Mouse (Mus musculus): ENCODE data around the gene Itgad. TPM values are rescaled to one million over a fixed set of nuclear protein-coding genes. Genes with fewer than 3 reads are reported as not detected.

Gene Itgad
- total and polyA plus RNA-seq, 2 experiments from 2014 or later = not detected

DNA sequence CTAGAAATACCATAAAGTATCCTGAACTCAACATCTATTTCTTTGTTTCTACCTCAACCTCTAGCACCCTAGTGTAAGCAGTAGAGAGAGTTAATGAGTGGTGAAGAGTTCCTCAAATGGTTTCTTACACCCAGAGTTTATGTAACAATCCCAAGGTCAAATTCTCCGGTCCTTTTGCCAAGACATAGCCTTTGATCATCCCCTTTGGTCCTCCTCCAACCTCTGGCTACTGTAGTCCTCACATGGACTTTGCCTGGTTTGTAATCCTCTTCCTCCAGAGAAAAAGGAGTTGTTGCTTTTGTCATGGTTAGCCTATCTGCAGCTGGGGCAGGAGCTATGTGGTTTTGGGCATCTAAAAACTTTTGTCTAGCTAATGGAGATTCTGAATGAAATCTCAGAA, 81.3 kb downstream of the Itgad start:
- Histone ChIP-seq H3K4me3 (ENCODE audit: low read depth, low read length) (no peak overlapping the region), H3K4me2 (ENCODE audit: low read depth, low read length, poor library complexity, severe bottlenecking) (no peak overlapping the region), H3K27me3 (ENCODE audit: insufficient read depth, low read length) (no peaks in the 10 kb centered on the region), H3K27ac (ENCODE audit: low read depth, low read length) (no peak overlapping the region), H3K9ac (replicated peaks; ENCODE audit: low read length, poor library complexity, severe bottlenecking) (no peak overlapping the region), H3K36me3 (ENCODE audit: insufficient read depth, low read length) (peaks cover 6% of the 10 kb centered on the region), H3K9me3 (ENCODE audit: low read length) (no peaks in the 10 kb centered on the region), H3K4me1 (ENCODE audit: insufficient read depth, low read length) (0 out of 2 replicates have a peak, but pooled peaks cover 5% of the 10 kb centered on the region)
- no peak for TF ChIP-seq CTCF (IDR thresholded peaks at IDR 0.05)
- no peak for DNase-seq (ENCODE audit: low spot score)
- ATAC-seq (ENCODE audit: low FRiP score) = no peak
- WGBS = 93% methylated on average over 1 of the region's 1 CpGs

DNA sequence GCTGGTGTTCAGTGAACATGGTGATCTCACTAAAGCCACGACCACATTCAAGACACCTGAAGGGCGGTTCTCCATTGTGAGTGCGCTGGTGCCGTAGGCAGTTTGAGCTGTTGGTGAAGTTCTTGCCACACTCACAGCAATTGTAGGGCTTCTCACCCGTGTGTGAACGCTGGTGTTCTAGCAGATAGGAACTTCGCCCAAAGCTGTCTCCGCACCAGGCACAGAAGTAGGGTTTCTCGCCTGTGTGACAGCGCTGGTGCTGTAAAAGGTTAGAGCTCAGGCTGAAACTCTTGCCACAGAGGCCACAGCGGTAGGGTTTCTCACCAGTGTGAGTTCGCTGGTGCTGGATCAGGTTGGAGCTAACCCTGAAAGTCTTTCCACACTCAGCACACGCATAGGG, 82.2 kb downstream of the Itgad start:
- ATAC-seq (ENCODE audit: low FRiP score) = no peak
- H3K9me3 ChIP-seq (ENCODE audit: low read length) = no peaks in the 10 kb centered on the region
- peaks cover 11% of the 10 kb centered on the region for H3K36me3 ChIP-seq (ENCODE audit: insufficient read depth, low read length)
- WGBS = 94% methylated on average over 13 of the region's 13 CpGs
- H3K4me2 ChIP-seq (ENCODE audit: low read depth, low read length, poor library complexity, severe bottlenecking) = peak overlapping the region; percentile 80
- TF ChIP-seq CTCF (IDR thresholded peaks at IDR 0.05) = no peak
- no peaks in the 10 kb centered on the region for H3K27me3 ChIP-seq (ENCODE audit: insufficient read depth, low read length)
- no peak for DNase-seq (ENCODE audit: low spot score)
- no peak overlapping the region for H3K9ac ChIP-seq (replicated peaks; ENCODE audit: low read length, poor library complexity, severe bottlenecking)
- no peak overlapping the region for H3K4me3 ChIP-seq (ENCODE audit: low read depth, low read length)
- H3K4me1 ChIP-seq (ENCODE audit: insufficient read depth, low read length) = 0 out of 2 replicates have a peak, but pooled peaks cover 5% of the 10 kb centered on the region
- H3K27ac ChIP-seq (ENCODE audit: low read depth, low read length) = peak overlapping the region; percentile 97

DNA sequence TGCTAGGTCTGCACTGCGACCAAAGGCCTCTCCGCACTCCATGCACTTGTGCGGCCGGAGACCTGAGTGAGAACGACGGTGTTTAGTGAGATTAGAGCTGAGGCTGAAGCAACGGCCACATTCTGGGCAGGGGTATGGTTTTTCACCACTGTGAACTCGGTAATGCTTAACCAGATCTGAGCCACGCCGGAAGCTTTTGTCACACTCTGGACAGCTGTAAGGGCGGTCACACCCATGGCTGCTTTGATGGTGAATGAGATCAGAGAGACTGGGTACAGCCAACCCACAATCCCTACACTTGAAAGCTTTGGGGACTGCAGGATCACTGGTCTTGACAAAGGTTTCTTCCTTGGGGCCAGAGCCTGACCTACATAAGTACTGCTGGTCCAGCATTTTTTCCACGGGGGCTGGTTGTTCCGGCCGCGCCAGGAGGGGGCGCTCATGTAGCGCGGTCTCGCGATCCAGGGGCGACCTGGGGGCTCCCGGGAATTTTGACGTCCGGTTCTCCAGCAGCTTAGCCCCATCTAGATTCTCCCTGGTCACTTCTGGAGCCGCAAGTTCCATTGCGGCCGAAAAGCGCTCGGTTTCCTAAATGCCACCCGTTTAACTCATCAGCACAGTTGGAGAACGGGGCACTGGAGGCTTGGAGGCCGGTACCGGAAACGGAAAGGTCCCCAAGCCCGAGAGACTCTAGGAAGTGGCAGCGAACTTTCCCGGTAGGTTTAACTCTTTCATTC, 82.8 kb downstream of the Itgad start, which contains the start of gene Armc5:
Armc5 (plus strand) TSS at position 487 of the 737 bp plus-strand sequence.
- peak within 1 kb of the TSS; percentile 81 for H3K9ac ChIP-seq (replicated peaks; ENCODE audit: low read length, poor library complexity, severe bottlenecking)
- 0 out of 2 replicates have a peak, but pooled peaks cover 5% of the 10 kb centered on the region for H3K4me1 ChIP-seq (ENCODE audit: insufficient read depth, low read length)
- H3K27me3 ChIP-seq (ENCODE audit: insufficient read depth, low read length) = no peaks in the 10 kb centered on the region
- no peaks in the 10 kb centered on the region for H3K9me3 ChIP-seq (ENCODE audit: low read length)
- TF ChIP-seq CTCF (IDR thresholded peaks at IDR 0.05) = peak; percentile 79
- 25% methylated on average over 37 of the region's 37 CpGs for WGBS
- peak within 1 kb of the TSS; percentile 80 for H3K4me2 ChIP-seq (ENCODE audit: low read depth, low read length, poor library complexity, severe bottlenecking)
- H3K36me3 ChIP-seq (ENCODE audit: insufficient read depth, low read length) = peaks cover 15% of the 10 kb centered on the region
- peak within 1 kb of the TSS; percentile 97 for H3K27ac ChIP-seq (ENCODE audit: low read depth, low read length)
- H3K4me3 ChIP-seq (ENCODE audit: low read depth, low read length) = peak within 1 kb of the TSS; percentile 65
- DNase-seq (ENCODE audit: low spot score) (peak; percentile 80), ATAC-seq (ENCODE audit: low FRiP score) (no peak)

DNA sequence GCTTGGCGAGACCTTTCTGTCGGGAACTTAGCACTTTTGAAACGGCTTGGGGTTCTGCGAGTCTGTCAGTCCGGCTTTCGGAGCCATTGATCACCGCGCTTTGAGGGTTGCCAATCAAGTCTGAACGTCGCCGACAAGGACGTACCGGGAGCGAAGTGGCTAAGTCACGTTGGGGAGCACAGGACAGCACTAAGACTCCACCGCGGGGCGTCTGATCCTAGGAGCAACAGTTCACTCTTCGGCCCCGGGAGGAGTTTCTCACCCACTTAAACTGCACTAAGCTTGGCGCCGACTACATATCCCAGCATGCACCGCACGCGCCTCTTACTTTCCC, 83.4 kb downstream of the Itgad start:
- no peak for ATAC-seq (ENCODE audit: low FRiP score)
- no peak for DNase-seq (ENCODE audit: low spot score)
- Histone ChIP-seq H3K27me3 (ENCODE audit: insufficient read depth, low read length) (no peaks in the 10 kb centered on the region), H3K9ac (replicated peaks; ENCODE audit: low read length, poor library complexity, severe bottlenecking) (peak overlapping the region; percentile 39), H3K4me3 (ENCODE audit: low read depth, low read length) (peak overlapping the region; percentile 65), H3K27ac (ENCODE audit: low read depth, low read length) (peak overlapping the region; percentile 97), H3K9me3 (ENCODE audit: low read length) (no peaks in the 10 kb centered on the region), H3K4me1 (ENCODE audit: insufficient read depth, low read length) (0 out of 2 replicates have a peak, but pooled peaks cover 5% of the 10 kb centered on the region), H3K4me2 (ENCODE audit: low read depth, low read length, poor library complexity, severe bottlenecking) (peak overlapping the region; percentile 80), H3K36me3 (ENCODE audit: insufficient read depth, low read length) (peaks cover 19% of the 10 kb centered on the region)
- TF ChIP-seq CTCF (IDR thresholded peaks at IDR 0.05) = no peak
- WGBS = 0% methylated on average over 25 of the region's 25 CpGs

DNA sequence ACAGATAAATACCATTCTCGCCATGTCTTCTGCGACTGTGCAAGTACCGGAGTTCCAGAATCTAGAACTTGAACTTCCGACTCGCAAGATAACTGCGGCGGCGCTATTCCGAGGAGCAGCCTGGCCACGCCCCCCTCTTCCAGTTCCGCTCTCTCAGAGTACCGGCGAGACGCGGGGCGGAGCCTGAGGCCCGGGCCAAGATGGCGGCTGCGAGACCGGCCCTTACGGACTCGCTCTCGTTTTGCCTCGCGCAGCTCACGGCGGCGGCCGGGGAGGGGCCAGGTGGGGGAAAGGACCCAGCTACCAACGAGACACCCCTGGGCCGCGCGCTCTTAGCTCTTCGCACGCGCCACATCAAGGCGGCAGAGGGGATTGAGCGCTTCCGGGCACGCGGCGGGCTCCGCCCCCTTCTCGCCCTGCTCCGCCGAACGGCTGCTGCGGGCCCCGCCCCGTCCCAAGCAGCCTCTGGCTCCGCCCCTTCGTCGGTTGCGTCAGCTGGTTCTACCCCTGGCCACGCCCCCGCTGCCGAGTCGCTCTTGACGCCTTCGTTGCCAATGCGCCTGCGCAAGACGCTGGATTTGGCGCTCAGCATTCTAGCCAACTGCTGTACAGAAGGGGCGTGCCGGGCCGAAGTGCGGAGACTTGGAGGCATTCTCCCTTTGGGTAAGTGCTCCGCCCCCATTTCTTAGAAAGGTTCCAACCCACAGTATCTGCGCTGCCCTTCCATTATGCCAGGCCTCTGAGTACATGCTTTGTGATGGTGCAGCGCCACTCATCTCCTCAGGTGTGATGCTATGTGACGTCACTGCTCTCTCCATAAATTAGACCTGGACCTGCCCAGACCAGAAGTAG, 84.0 kb downstream of the Itgad start, which contains the start of gene 9130023H24Rik:
9130023H24Rik (minus strand) TSS at position 105 of the 852 bp plus-strand sequence.
- Histone ChIP-seq H3K9me3 (ENCODE audit: low read length) (no peaks in the 10 kb centered on the region), H3K4me2 (ENCODE audit: low read depth, low read length, poor library complexity, severe bottlenecking) (peak within 1 kb of the TSS; percentile 80), H3K27ac (ENCODE audit: low read depth, low read length) (peak within 1 kb of the TSS; percentile 97), H3K9ac (replicated peaks; ENCODE audit: low read length, poor library complexity, severe bottlenecking) (peak within 1 kb of the TSS; percentile 81), H3K4me3 (ENCODE audit: low read depth, low read length) (peak within 1 kb of the TSS; percentile 65), H3K4me1 (ENCODE audit: insufficient read depth, low read length) (0 out of 2 replicates have a peak, but pooled peaks cover 5% of the 10 kb centered on the region), H3K27me3 (ENCODE audit: insufficient read depth, low read length) (no peaks in the 10 kb centered on the region), H3K36me3 (ENCODE audit: insufficient read depth, low read length) (peaks cover 24% of the 10 kb centered on the region)
- peak; percentile 92 for ATAC-seq (ENCODE audit: low FRiP score)
- peak; percentile 100 for DNase-seq (ENCODE audit: low spot score)
- TF ChIP-seq CTCF (IDR thresholded peaks at IDR 0.05) = peak; percentile 65
- under 1% methylated on average over 70 of the region's 72 CpGs for WGBS

All from midbrain, postnatal 0 days (tissue).